ENCODE assay signal across 12 mouse cellular contexts in genomic region chr10:126002081-126002755, GRCm38 (mm10). TPM values are rescaled to one million over a fixed set of nuclear protein-coding genes. Genes with fewer than 3 reads are reported as not detected.
DNase-seq lines count a peak whose midpoint lies in the region; ATAC-seq lines count a peak whose summit lies in the region.
"Had no signal": no experiment of that assay in that cellular context is flagged by ENCODE, and none has a peak within 500 bp of the region (broad histone marks: within the 10 kb centered on the region; RNA-seq: fewer than 3 reads in every experiment).

No protein-coding gene starts in this region.

- no peak for ATAC-seq in kidney, embryonic 15.5 days (replicated peaks; ENCODE audit: low FRiP score)
- ATAC-seq in limb, embryonic 13.5 days (ENCODE audit: low FRiP score, low read depth) = peak; percentile 24; the same call in 1 of the 2 replicates

- H3K36me3 ChIP-seq in kidney, embryonic 15.5 days = peaks cover 86% of the 10 kb centered on the region
- H3K36me3 ChIP-seq in limb, embryonic 13.5 days = peaks cover 88% of the 10 kb centered on the region

- no peaks in the 10 kb centered on the region for H3K27me3 ChIP-seq in kidney, embryonic 15.5 days
- no peaks in the 10 kb centered on the region for H3K27me3 ChIP-seq in limb, embryonic 13.5 days
- H3K27me3 ChIP-seq: CH12.LX; megakaryocyte, embryonic 14.5 days had no signal

- peaks cover 14% of the 10 kb centered on the region for H3K4me1 ChIP-seq in kidney, embryonic 15.5 days
- peaks cover 32% of the 10 kb centered on the region for H3K4me1 ChIP-seq in limb, embryonic 13.5 days
- H3K4me1 ChIP-seq: megakaryocyte, embryonic 14.5 days had no signal

- H3K9me3 ChIP-seq in kidney, embryonic 15.5 days (replicated peaks) = no peaks in the 10 kb centered on the region
- H3K9me3 ChIP-seq in limb, embryonic 13.5 days = no peaks in the 10 kb centered on the region

- no peak overlapping the region for H3K4me2 ChIP-seq in kidney, embryonic 15.5 days
- H3K4me2 ChIP-seq in limb, embryonic 13.5 days (replicated peaks) = no peak overlapping the region
- H3K4me2 ChIP-seq: liver, embryonic 11.5 days had no signal

- H3K4me3 ChIP-seq in kidney, embryonic 15.5 days (replicated peaks) = no peak overlapping the region
- H3K4me3 ChIP-seq in limb, embryonic 13.5 days = no peak overlapping the region
- H3K4me3 ChIP-seq: megakaryocyte, embryonic 14.5 days had no signal

- H3K27ac ChIP-seq in kidney, embryonic 15.5 days = peak overlapping the region; percentile 75
- peak overlapping the region; percentile 69; the same call in 1 of the 2 replicates for H3K27ac ChIP-seq in limb, embryonic 13.5 days

- WGBS in kidney, embryonic 15.5 days = 74% methylated on average over 14 of the region's 14 CpGs
- WGBS in limb, embryonic 13.5 days = 64% methylated on average over 14 of the region's 14 CpGs

- DNase-seq in kidney, postnatal 36 days = no peak
- peak; percentile 14 to 56 for DNase-seq in urinary bladder, postnatal 4 days (ENCODE audit: low spot score in 2 of 2)
- DNase-seq in urinary bladder, postnatal 10 days (ENCODE audit: low spot score) = no peak
- no peak for DNase-seq in cerebellum, adult 11 months
- DNase-seq in right cerebral cortex, adult 2 months (ENCODE audit: low spot score in 2 of 2) = no peak
- DNase-seq: adrenal gland, postnatal 14 days; heart, postnatal 4 days had no signal

- H3K9ac ChIP-seq in kidney, embryonic 15.5 days = no peak overlapping the region
- no peak overlapping the region for H3K9ac ChIP-seq in limb, embryonic 13.5 days

RNA-seq across cellular contexts. Expression of gene Lrig3, which starts 36.2 kb away (rescaled TPM):
- polyA plus RNA-seq in kidney, embryonic 15.5 days (2015; fragmentation: Nextera tagmentation; extraction: Ambion mirVana) = 22.6 and 24.0 TPM in 2 replicates
- 61.5 and 64.9 TPM in 2 replicates for polyA plus RNA-seq in limb, embryonic 13.5 days (2015; fragmentation: Nextera tagmentation; extraction: Ambion mirVana)

Comparison
In these comparisons a context has a peak if more than half of its experiments do, and no peak if none do; other contexts are left out.
1. DNase-seq: peak in urinary bladder, postnatal 4 days (2 of 2); none in kidney, postnatal 36 days (0 of 2), urinary bladder, postnatal 10 days (single experiment), cerebellum, adult 11 months (single experiment) and right cerebral cortex, adult 2 months (0 of 2).